13 mouse cellular contexts compared by ENCODE assay signal in the genomic region with DNA sequence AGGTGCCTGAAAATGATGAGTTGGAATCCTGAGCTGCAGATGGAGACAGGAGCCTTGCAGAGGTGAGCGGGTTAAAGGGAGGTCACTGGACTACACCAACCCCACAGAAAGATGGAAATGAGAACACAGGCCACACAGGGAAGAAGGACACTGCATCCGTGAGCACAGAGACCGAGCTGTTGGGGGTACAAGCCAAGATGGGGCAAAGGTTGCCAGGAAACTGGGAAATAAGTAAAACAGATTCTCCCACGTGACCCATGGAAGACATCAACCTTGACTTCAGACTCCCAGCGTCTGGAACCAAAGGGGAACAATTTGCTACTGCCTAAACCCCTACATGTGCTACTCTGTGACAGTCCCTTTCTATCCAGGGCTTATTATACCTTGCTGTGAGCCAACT.
"Had no signal": no experiment of that assay in that cellular context is flagged by ENCODE, and none has a peak within 500 bp of the region (broad histone marks: within the 10 kb centered on the region; RNA-seq: fewer than 3 reads in every experiment).

No protein-coding gene starts in this region.

- H3K36me3 ChIP-seq: liver, embryonic 13.5 days; neural tube, embryonic 13.5 days had no signal

- H3K9me3 ChIP-seq: liver, embryonic 13.5 days; neural tube, embryonic 13.5 days had no signal

- H3K27ac ChIP-seq: left cerebral cortex, adult 2 months; liver, embryonic 13.5 days; neural tube, embryonic 13.5 days had no signal

- H3K4me3 ChIP-seq: left cerebral cortex, adult 2 months; liver, embryonic 13.5 days; neural tube, embryonic 13.5 days had no signal

- DNase-seq: layer of hippocampus, postnatal 36 days; liver, embryonic 13.5 days; lung, adult 2 months; lung, postnatal 14 days; lung, postnatal 4 days; midbrain, embryonic 14.5 days; retina, postnatal 1 day; thymus, adult 18-20 months; thymus, postnatal 36 days had no signal

- H3K27me3 ChIP-seq: liver, embryonic 13.5 days had no signal

- ATAC-seq: intestine, postnatal 0 days had no signal

- H3K9ac ChIP-seq: liver, embryonic 13.5 days; neural tube, embryonic 13.5 days had no signal

- H3K4me2 ChIP-seq: liver, embryonic 13.5 days; midbrain, embryonic 11.5 days; neural tube, embryonic 13.5 days had no signal
